Mouse (Mus musculus): ENCODE measurements around the gene Gab2. TPM values are rescaled to one million over a fixed set of nuclear protein-coding genes. Genes with fewer than 3 reads are reported as not detected.
"Not testable (repeated sequence)": the region's sequence is repeated elsewhere in the genome, so short reads cannot be mapped to it uniquely, and the experiment has no call there.

Gab2 gene
- polyA plus RNA-seq, 1 experiment from 2014 or later = 10.6 TPM

DNA sequence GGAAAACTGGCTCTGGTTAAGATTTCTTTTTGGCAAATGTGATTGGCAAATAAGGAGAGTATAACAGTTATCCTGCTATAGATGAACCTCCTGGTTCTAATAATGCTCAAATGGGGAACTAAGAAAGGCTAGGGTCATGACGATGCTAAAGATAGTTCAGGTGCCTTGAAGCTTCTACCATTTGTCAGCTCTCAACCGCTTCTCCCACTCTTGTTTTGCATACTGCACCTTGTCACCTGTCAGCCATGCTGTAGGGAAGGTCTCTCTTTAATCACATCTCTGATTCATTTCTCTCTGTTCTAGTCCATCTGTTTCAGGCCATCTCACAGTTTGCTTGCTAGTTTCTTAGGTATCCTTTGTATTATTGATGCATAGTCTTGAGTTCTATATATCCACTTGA lies 142.4 kb downstream of the Gab2 start:
- H3K4me1 ChIP-seq (replicated peaks) = no peaks in the 10 kb centered on the region
- no peak for DNase-seq (ENCODE audit: low spot score)
- 88% methylated on average over 2 of the region's 2 CpGs for WGBS
- H3K36me3 ChIP-seq = no peaks in the 10 kb centered on the region; the same call in 1 of the 2 replicates
- H3K27ac ChIP-seq = no peak overlapping the region
- H3K4me3 ChIP-seq = no peak overlapping the region
- H3K9me3 ChIP-seq = no peaks in the 10 kb centered on the region
- no peaks in the 10 kb centered on the region for H3K27me3 ChIP-seq (ENCODE audit: insufficient read depth, poor library complexity, severe bottlenecking)

DNA sequence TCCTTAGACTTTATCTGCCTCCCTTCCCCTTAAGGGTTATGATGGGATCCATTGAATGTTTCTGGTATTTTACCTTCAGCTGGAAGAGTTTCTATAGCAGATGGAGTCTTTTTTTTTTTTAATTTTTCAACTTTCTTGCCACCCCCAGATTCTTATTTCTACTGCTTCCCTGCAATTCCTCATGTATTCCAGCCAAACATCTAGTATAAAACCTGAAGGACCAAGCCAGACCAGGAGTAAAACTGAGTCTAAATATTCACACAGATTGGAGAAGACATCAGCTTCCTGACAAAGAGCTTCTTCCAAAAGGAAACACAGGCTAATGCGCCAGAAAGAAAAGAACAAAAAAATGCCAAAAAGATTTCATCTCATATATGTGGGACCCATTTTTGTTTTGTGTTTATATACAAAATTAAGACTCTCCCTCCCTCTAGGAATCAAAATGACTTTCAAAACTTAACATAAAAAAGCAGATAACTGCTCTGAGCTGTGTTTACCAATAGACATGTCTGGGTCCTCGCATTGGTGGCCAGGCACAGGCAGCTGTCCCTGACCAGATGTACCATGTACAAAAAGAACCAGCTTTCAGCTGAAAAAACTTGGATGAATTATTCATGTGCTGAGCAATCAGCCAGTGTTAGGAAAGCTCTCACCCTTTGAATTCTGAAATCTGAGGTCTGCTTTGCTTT lies 164.0 kb downstream of the Gab2 start:
- Histone ChIP-seq H3K36me3 (no peaks in the 10 kb centered on the region), H3K4me1 (replicated peaks) (peaks cover 4% of the 10 kb centered on the region; the same call in 1 of the 2 replicates), H3K9me3 (no peaks in the 10 kb centered on the region), H3K27me3 (ENCODE audit: insufficient read depth, poor library complexity, severe bottlenecking) (no peaks in the 10 kb centered on the region), H3K27ac (no peak overlapping the region), H3K4me3 (no peak overlapping the region)
- WGBS = 82% methylated on average over 2 of the region's 2 CpGs
- DNase-seq (ENCODE audit: low spot score) = no peak

DNA sequence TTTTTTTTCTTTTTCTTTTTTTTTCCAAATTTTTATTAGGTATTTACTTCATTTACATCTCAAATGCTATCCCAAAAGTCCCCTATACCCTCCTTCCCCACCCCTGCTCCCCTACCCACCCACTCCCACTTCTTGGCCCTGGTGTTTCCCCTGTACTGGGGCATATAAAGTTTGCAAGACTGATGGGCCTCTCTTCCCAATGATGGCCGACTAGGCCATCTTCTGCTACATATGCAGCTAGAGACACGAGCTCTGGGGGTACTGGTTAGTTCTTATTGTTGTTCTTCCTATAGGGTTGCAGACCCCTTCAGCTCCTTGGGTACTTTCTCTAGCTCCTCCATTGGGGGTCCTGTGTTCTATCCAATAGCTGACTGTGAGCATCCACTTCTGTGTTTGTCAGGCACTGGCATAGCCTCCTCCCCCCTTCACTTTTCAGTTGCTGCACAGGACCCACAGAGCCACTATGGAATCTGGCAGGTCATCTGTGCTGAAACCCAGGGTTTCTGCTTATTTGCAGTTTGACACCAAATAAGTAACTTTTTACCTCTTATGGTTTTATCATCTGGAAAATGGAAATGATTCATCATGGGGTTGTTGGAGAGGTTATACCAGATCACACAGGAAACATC lies 164.7 kb downstream of the Gab2 start:
- H3K27ac ChIP-seq; H3K36me3 ChIP-seq; DNase-seq (ENCODE audit: low spot score); H3K4me1 ChIP-seq (replicated peaks); H3K27me3 ChIP-seq (ENCODE audit: insufficient read depth, poor library complexity, severe bottlenecking); H3K4me3 ChIP-seq; H3K9me3 ChIP-seq: not testable (repeated sequence)
- WGBS = 71% methylated on average over 2 of the region's 2 CpGs

DNA sequence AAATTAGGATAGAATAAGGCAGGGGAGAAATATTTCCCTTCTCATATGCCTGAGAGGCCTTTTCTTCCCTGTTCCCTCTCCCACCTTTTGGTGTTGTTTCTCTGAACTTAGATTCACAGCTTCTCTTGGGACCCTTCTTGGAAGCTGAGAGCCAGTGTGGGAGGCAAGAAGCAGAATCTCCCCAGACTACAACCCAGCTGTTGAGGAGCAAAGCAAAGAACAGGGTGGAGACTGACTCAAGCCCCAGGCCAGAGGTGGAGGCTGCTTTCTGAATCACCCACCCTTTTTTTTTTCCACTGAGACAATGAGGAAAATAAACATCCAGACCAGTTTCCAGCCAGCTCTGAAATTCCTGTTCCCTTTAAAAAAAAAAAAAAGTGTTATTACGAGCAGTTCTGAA lies 166.3 kb downstream of the Gab2 start:
- 74% methylated on average over 1 of the region's 1 CpGs for WGBS
- no peak overlapping the region for H3K27ac ChIP-seq
- peaks cover 4% of the 10 kb centered on the region; the same call in 1 of the 2 replicates for H3K4me1 ChIP-seq (replicated peaks)
- no peak overlapping the region for H3K4me3 ChIP-seq
- H3K9me3 ChIP-seq = no peaks in the 10 kb centered on the region
- no peaks in the 10 kb centered on the region for H3K27me3 ChIP-seq (ENCODE audit: insufficient read depth, poor library complexity, severe bottlenecking)
- H3K36me3 ChIP-seq = no peaks in the 10 kb centered on the region
- no peak for DNase-seq (ENCODE audit: low spot score)

DNA sequence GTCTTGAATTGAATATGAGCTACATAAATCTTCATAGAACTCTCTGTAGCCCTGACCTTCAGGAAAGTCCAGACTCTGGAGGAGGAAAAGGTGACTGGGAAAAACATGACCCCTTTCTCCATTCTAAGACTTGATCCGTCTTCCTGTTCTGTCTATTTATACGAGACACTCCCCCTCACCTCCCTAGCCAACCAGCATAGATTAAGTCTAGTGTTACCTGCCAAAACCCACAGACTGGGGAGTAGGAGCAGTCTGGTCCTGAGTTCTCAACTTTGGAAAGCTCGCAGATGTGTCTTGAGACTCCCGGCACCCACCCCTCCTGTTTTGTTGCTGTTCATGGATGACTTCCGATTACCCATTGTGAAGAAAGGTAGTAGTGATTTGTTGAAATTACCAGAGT lies 166.8 kb downstream of the Gab2 start:
- Histone ChIP-seq H3K4me1 (replicated peaks) (peaks cover 4% of the 10 kb centered on the region; the same call in 1 of the 2 replicates), H3K9me3 (no peaks in the 10 kb centered on the region), H3K27me3 (ENCODE audit: insufficient read depth, poor library complexity, severe bottlenecking) (no peaks in the 10 kb centered on the region), H3K27ac (no peak overlapping the region), H3K4me3 (no peak overlapping the region), H3K36me3 (no peaks in the 10 kb centered on the region)
- 83% methylated on average over 5 of the region's 5 CpGs for WGBS
- DNase-seq (ENCODE audit: low spot score) = no peak

DNA sequence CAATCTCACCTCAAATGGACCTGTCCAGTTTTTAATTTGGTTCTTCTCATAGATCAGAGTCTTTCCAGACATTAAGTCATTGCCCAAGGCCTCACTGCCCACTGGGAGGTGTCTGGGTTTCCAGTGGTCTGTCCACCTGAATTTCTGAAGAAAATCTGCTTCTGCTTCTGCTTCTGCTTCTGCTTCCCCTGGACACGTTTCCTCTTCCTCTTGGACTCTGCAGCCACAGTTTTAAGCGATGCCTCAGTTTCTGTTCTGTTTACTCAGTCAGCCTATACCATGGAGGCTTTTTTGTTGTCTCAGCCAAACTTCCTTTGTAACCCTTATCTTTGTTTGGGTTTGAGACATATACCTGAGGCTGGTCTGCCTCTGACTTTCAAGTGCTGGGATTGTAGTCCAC lies 170.3 kb downstream of the Gab2 start:
- DNase-seq (ENCODE audit: low spot score) = no peak
- H3K36me3 ChIP-seq = no peaks in the 10 kb centered on the region
- no peaks in the 10 kb centered on the region for H3K9me3 ChIP-seq
- H3K4me3 ChIP-seq = no peak overlapping the region
- no peaks in the 10 kb centered on the region for H3K27me3 ChIP-seq (ENCODE audit: insufficient read depth, poor library complexity, severe bottlenecking)
- H3K27ac ChIP-seq = no peak overlapping the region
- 72% methylated on average over 2 of the region's 2 CpGs for WGBS
- H3K4me1 ChIP-seq (replicated peaks) = no peaks in the 10 kb centered on the region

DNA sequence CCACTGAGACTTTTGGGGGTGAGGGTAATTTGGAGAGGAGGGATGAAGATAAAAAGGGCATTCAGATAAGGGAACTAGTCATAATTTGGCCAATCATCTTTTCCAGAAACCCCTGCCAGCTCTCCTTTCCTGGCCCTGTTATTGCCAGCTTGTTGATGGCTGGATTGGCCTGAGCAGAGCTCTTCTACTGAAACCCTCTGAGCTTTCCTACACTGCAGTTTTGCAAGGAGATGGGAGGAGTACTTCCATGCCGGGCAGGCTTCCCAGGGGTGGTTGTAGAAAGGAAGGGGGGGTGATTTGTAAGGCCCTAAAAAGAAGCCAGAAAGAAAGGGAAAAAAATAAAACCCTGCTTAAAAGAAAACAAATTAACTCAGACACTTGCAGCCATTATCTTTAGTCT lies 181.2 kb downstream of the Gab2 start:
- H3K27me3 ChIP-seq (ENCODE audit: insufficient read depth, poor library complexity, severe bottlenecking) = no peaks in the 10 kb centered on the region
- H3K27ac ChIP-seq = no peak overlapping the region
- H3K4me1 ChIP-seq (replicated peaks) = 0 out of 2 replicates have a peak, but pooled peaks cover 3% of the 10 kb centered on the region
- H3K36me3 ChIP-seq = no peaks in the 10 kb centered on the region
- no peaks in the 10 kb centered on the region for H3K9me3 ChIP-seq
- H3K4me3 ChIP-seq = no peak overlapping the region
- 81% methylated on average over 1 of the region's 1 CpGs for WGBS
- DNase-seq (ENCODE audit: low spot score) = no peak

DNA sequence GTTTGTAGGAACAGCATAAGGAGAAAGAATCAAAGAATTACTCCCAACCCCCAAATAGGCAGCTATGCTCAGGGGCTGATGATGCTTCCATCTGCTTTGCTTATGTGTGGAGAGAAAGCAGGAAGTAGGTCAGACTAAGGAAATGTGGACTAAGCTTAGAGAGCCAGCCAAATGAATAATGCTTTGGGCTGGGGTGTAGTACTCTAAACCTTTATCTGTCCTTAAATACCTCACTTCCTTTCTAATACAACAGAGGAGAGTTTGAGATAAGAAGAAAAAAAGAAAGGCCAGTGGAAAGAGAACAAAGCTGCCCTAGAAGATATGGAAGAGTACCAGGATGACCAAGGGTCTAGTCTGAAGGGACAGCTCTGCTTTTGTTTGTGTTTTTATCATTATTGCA lies 189.0 kb downstream of the Gab2 start:
- Histone ChIP-seq H3K9me3 (no peaks in the 10 kb centered on the region), H3K36me3 (peaks cover 8% of the 10 kb centered on the region; the same call in 1 of the 2 replicates), H3K27me3 (ENCODE audit: insufficient read depth, poor library complexity, severe bottlenecking) (no peaks in the 10 kb centered on the region), H3K4me3 (no peak overlapping the region), H3K27ac (no peak overlapping the region), H3K4me1 (replicated peaks) (no peaks in the 10 kb centered on the region)
- DNase-seq (ENCODE audit: low spot score) = no peak

DNA sequence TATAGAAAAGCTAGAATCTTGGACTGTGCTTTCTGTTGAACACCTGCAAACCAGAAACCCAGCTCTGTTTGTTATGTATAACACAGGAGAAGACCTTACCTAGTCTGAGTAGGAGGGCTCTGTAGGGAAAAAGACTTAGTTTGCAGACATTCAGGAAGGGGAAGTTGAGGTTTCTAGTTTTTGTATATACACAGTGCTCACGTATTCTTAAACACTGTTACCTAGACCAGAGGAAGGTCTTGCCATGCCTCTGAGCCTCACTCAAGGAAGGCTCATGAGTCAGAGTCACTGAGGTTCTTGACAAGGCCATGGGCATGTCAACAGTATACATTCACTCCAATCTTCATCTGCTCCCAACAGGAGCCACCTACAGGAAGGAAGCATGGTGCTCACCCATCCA lies 189.7 kb downstream of the Gab2 start:
- no peaks in the 10 kb centered on the region for H3K4me1 ChIP-seq (replicated peaks)
- no peak for DNase-seq (ENCODE audit: low spot score)
- H3K27me3 ChIP-seq (ENCODE audit: insufficient read depth, poor library complexity, severe bottlenecking) = no peaks in the 10 kb centered on the region
- H3K4me3 ChIP-seq = no peak overlapping the region
- WGBS = 83% methylated on average over 1 of the region's 1 CpGs
- H3K9me3 ChIP-seq = no peaks in the 10 kb centered on the region
- no peak overlapping the region for H3K27ac ChIP-seq
- peaks cover 8% of the 10 kb centered on the region; the same call in 1 of the 2 replicates for H3K36me3 ChIP-seq

DNA sequence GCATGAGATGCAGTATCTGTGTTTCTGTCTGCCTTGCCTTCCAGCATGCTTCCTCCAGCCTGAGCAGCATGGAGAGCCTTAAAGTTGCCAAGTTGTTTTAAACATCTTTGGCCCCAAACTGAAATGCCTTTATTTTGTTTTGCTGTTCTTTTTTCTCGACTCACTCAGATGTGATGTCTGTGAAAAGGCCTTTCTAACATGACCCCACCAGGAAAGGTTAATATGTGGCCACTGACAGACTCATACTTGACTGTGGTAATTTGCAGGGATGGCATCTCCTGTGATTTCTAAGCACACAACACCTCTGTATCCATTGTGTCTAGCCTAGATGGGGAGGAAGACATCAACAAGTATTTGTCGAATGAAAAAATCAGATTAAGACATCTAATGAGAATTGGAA lies 215.6 kb downstream of the Gab2 start:
- 62% methylated on average over 2 of the region's 2 CpGs for WGBS
- Histone ChIP-seq H3K36me3 (peaks cover 15% of the 10 kb centered on the region; the same call in 1 of the 2 replicates), H3K27me3 (ENCODE audit: insufficient read depth, poor library complexity, severe bottlenecking) (no peaks in the 10 kb centered on the region), H3K9me3 (no peaks in the 10 kb centered on the region), H3K4me1 (replicated peaks) (no peaks in the 10 kb centered on the region), H3K27ac (no peak overlapping the region), H3K4me3 (no peak overlapping the region)
- no peak for DNase-seq (ENCODE audit: low spot score)

DNA sequence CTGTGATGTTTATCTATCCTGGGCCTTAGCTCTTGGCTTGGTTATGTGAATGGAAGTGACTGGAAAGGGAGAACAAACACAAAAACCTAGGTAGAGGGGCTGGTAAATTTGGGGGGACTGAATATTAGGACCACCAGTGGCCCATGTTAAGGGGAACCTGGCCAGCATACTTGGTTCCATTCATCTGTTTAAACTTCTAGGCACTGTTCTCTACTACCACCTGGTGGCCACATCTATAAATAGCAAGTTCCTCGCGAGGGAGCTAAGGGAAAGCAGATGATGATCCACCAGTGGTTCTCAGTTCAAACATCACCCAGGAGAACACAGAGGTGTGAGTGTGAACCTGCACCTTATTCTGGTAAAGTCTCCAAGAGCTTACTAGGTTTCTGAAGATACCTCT lies 216.1 kb downstream of the Gab2 start:
- 3% methylated on average over 2 of the region's 2 CpGs for WGBS
- H3K4me3 ChIP-seq = no peak overlapping the region
- peak; percentile 60 for DNase-seq (ENCODE audit: low spot score)
- H3K36me3 ChIP-seq = peaks cover 20% of the 10 kb centered on the region; the same call in 1 of the 2 replicates
- H3K9me3 ChIP-seq = no peaks in the 10 kb centered on the region
- H3K27ac ChIP-seq = no peak overlapping the region
- H3K27me3 ChIP-seq (ENCODE audit: insufficient read depth, poor library complexity, severe bottlenecking) = no peaks in the 10 kb centered on the region
- no peaks in the 10 kb centered on the region for H3K4me1 ChIP-seq (replicated peaks)

DNA sequence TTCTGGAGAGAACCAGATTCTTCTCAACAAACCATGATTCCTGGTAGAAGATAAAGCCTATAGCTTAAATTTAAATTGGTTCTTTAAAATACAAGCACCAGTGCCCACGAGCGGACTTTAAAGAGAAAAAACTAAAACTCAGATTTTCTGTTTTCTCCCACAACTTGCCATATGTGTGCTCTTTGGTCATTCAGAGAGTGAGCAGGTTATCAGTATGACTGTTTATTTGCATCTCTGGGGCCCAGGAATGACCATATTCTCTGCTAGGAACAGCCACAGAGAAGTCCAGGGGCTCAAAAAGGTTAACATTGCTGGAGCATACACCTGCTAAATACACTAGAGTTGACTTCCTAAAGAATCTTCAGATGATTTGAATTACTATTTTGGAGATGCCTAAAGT lies 216.9 kb downstream of the Gab2 start:
- no peaks in the 10 kb centered on the region for H3K27me3 ChIP-seq (ENCODE audit: insufficient read depth, poor library complexity, severe bottlenecking)
- H3K36me3 ChIP-seq = peaks cover 28% of the 10 kb centered on the region
- H3K4me1 ChIP-seq (replicated peaks) = no peaks in the 10 kb centered on the region
- H3K4me3 ChIP-seq = no peak overlapping the region
- no peak overlapping the region for H3K27ac ChIP-seq
- no peak for DNase-seq (ENCODE audit: low spot score)
- H3K9me3 ChIP-seq = no peaks in the 10 kb centered on the region
- whole genome bisulfite sequencing = 93% methylated on average over 2 of the region's 2 CpGs

DNA sequence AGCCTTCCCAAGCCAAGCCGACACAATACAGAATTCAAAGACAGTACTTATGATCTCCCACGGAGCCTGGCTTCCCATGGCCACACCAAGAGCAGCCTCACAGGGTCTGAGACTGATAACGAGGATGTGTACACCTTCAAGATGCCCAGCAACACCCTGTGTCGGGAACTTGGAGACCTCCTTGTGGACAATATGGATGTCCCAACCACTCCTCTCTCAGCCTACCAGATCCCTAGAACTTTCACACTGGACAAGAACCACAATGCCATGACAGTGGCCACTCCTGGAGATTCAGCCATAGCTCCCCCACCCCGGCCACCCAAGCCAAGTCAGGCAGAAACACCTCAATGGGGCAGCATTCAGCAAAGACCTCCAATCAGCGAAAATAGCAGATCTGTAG lies 217.6 kb downstream of the Gab2 start:
- no peak for DNase-seq (ENCODE audit: low spot score)
- H3K4me3 ChIP-seq = no peak overlapping the region
- no peaks in the 10 kb centered on the region for H3K27me3 ChIP-seq (ENCODE audit: insufficient read depth, poor library complexity, severe bottlenecking)
- H3K36me3 ChIP-seq = peaks cover 35% of the 10 kb centered on the region
- no peak overlapping the region for H3K27ac ChIP-seq
- 85% methylated on average over 6 of the region's 6 CpGs for WGBS
- no peaks in the 10 kb centered on the region for H3K9me3 ChIP-seq
- H3K4me1 ChIP-seq (replicated peaks) = no peaks in the 10 kb centered on the region

All from hindbrain, embryonic 10.5 days (tissue).